Mouse (Mus musculus) limb, embryonic 15.5 days (tissue): Measurements from ENCODE around the gene Cdk11b. TPM values are rescaled to one million over a fixed set of nuclear protein-coding genes. Genes with fewer than 3 reads are reported as not detected.
A peak's percentile ranks its signal among the peaks of the same experiment; 100 is the strongest.

Source experiments
- ATAC-seq: fragments of 200-750 bp; cut with Nextera tagmentation; 2 replicates; pipeline ENCODE4 v1.8.0; 2017; ENCODE audit warnings: low read depth, moderate TSS enrichment; ENCODE audit not compliant: insufficient number of reproducible peaks, low FRiP score, low TSS enrichment
- H3K27ac ChIP-seq: fragments of 300-500 bp; sonication (generic); 2 replicates; pipeline ENCODE4 v1.5.1; 2015; ENCODE audit warnings: moderate library complexity, mild to moderate bottlenecking, inconsistent platforms
- H3K27me3 ChIP-seq: fragments of 300-500 bp; sonication (generic); 2 replicates; pipeline ENCODE4 v1.6.1; 2015; ENCODE audit warnings: inconsistent platforms
- H3K36me3 ChIP-seq: fragments of 300-500 bp; sonication (generic); 2 replicates; pipeline ENCODE4 v1.6.1; 2015; ENCODE audit warnings: inconsistent platforms
- H3K4me1 ChIP-seq: fragments of 300-500 bp; sonication (generic); 2 replicates; pipeline ENCODE4 v1.6.1; 2015; ENCODE audit warnings: inconsistent platforms
- H3K4me2 ChIP-seq: fragments of 300-500 bp; sonication (generic); 2 replicates; pipeline ENCODE4 v1.6.1; 2015; ENCODE audit warnings: mild to moderate bottlenecking, inconsistent platforms
- H3K4me3 ChIP-seq: fragments of 300-500 bp; sonication (generic); 2 replicates; pipeline ENCODE4 v1.5.1; 2015; ENCODE audit warnings: mild to moderate bottlenecking, inconsistent platforms
- H3K9ac ChIP-seq: fragments of 300-500 bp; sonication (generic); 2 replicates; pipeline ENCODE4 v1.6.1; 2015; ENCODE audit warnings: inconsistent platforms
- H3K9me3 ChIP-seq: fragments of 300-500 bp; sonication (generic); 2 replicates; pipeline ENCODE4 v1.6.1; 2016; ENCODE audit warnings: inconsistent platforms
- WGBS: fragments of 180-500 bp; shearing (Covaris S2); methylation state at CpG from one replicate; pipeline ENCODE4 v1.1.7; 2015; 5-methylcytosine and 5-hydroxymethylcytosine counted together
- polyA plus RNA-seq: library from polyadenylated mRNA; unstranded; fragments of >200 nt; fragmentation: Nextera tagmentation; extraction: Ambion mirVana; gene quantifications from 2 replicates; pipeline ENCODE4 v1.2.1, GENCODE M21; 2015

Gene Cdk11b
- 58.8 and 59.9 TPM in 2 replicates for polyA plus RNA-seq

- H3K9ac ChIP-seq = peak within 1 kb of the TSS; percentile 82
- H3K4me1 ChIP-seq = peaks cover 7% of the 10 kb centered on the region
- ATAC-seq = peak; percentile 100
- peak within 1 kb of the TSS; percentile 96 for H3K27ac ChIP-seq
- H3K36me3 ChIP-seq = peaks cover 49% of the 10 kb centered on the region
- H3K4me2 ChIP-seq = peak within 1 kb of the TSS; percentile 66
- no peaks in the 10 kb centered on the region for H3K27me3 ChIP-seq
- peak within 1 kb of the TSS; percentile 100 for H3K4me3 ChIP-seq
- WGBS = under 1% methylated on average over 83 of the region's 84 CpGs
- H3K9me3 ChIP-seq = no peaks in the 10 kb centered on the region
Observed at GRCm38 (mm10) chr4:155624338-155625291, at the start of gene Cdk11b. Gene Cdk11b (plus strand): TSS chr4:155624854.

- Histone ChIP-seq H3K4me1 (no peaks in the 10 kb centered on the region), H3K27me3 (no peaks in the 10 kb centered on the region)
- 86% methylated on average over 11 of the region's 11 CpGs for WGBS
Observed at GRCm38 (mm10) chr4:155574931-155575330, 49.7 kb upstream of the Cdk11b start.

GRCm38 (mm10) chr4:155575521-155575920 is 49.1 kb upstream of the Cdk11b start:
- Histone ChIP-seq H3K27me3 (no peaks in the 10 kb centered on the region), H3K9me3 (no peaks in the 10 kb centered on the region), H3K36me3 (peaks cover 44% of the 10 kb centered on the region), H3K4me2 (no peak overlapping the region), H3K4me3 (no peak overlapping the region), H3K9ac (no peak overlapping the region), H3K27ac (no peak overlapping the region), H3K4me1 (no peaks in the 10 kb centered on the region)
- WGBS = 89% methylated on average over 8 of the region's 8 CpGs
- ATAC-seq = no peak

More at GRCm38 (mm10) chr4:155574931-155575330, 49.7 kb upstream of the Cdk11b start:
- Histone ChIP-seq H3K36me3 (peaks cover 40% of the 10 kb centered on the region), H3K9me3 (no peaks in the 10 kb centered on the region), H3K27ac (no peak overlapping the region), H3K4me3 (no peak overlapping the region), H3K9ac (no peak overlapping the region), H3K4me2 (no peak overlapping the region)
- no peak for ATAC-seq

- no peak for ATAC-seq
- Histone ChIP-seq H3K4me3 (no peak overlapping the region), H3K36me3 (peaks cover 53% of the 10 kb centered on the region), H3K27ac (no peak overlapping the region), H3K4me1 (no peaks in the 10 kb centered on the region), H3K9me3 (no peaks in the 10 kb centered on the region), H3K9ac (no peak overlapping the region), H3K4me2 (no peak overlapping the region), H3K27me3 (no peaks in the 10 kb centered on the region)
- WGBS = 94% methylated on average over 9 of the region's 9 CpGs
Observed at GRCm38 (mm10) chr4:155577132-155577531, 47.5 kb upstream of the Cdk11b start.

GRCm38 (mm10) chr4:155577741-155578140 is 46.9 kb upstream of the Cdk11b start:
- Histone ChIP-seq H3K4me2 (no peak overlapping the region), H3K36me3 (peaks cover 59% of the 10 kb centered on the region), H3K27me3 (no peaks in the 10 kb centered on the region), H3K9me3 (no peaks in the 10 kb centered on the region), H3K27ac (no peak overlapping the region), H3K9ac (no peak overlapping the region), H3K4me1 (no peaks in the 10 kb centered on the region), H3K4me3 (no peak overlapping the region)
- no peak for ATAC-seq
- WGBS = 89% methylated on average over 5 of the region's 5 CpGs

- Histone ChIP-seq H3K9me3 (no peaks in the 10 kb centered on the region), H3K27me3 (no peaks in the 10 kb centered on the region), H3K4me3 (no peak overlapping the region), H3K36me3 (peaks cover 65% of the 10 kb centered on the region), H3K9ac (no peak overlapping the region), H3K4me2 (no peak overlapping the region), H3K27ac (no peak overlapping the region), H3K4me1 (no peaks in the 10 kb centered on the region)
- WGBS = 87% methylated on average over 7 of the region's 7 CpGs
- no peak for ATAC-seq
Observed at GRCm38 (mm10) chr4:155578336-155579125, 46.1 kb upstream of the Cdk11b start.

GRCm38 (mm10) chr4:155580420-155580819 is 44.2 kb upstream of the Cdk11b start:
- no peaks in the 10 kb centered on the region for H3K9me3 ChIP-seq
- no peak for ATAC-seq
- H3K4me2 ChIP-seq = no peak overlapping the region
- H3K27me3 ChIP-seq = no peaks in the 10 kb centered on the region
- H3K36me3 ChIP-seq = peaks cover 83% of the 10 kb centered on the region
- H3K4me3 ChIP-seq = no peak overlapping the region
- WGBS = 37% methylated on average over 1 of the region's 1 CpGs
- no peak overlapping the region for H3K9ac ChIP-seq
- no peak overlapping the region for H3K27ac ChIP-seq
- no peaks in the 10 kb centered on the region for H3K4me1 ChIP-seq

- 92% methylated on average over 6 of the region's 6 CpGs for WGBS
- Histone ChIP-seq H3K4me2 (no peak overlapping the region), H3K9me3 (no peaks in the 10 kb centered on the region), H3K27ac (no peak overlapping the region; the same call in 1 of the 2 replicates), H3K36me3 (peaks cover 89% of the 10 kb centered on the region), H3K4me1 (no peaks in the 10 kb centered on the region), H3K9ac (no peak overlapping the region), H3K27me3 (no peaks in the 10 kb centered on the region), H3K4me3 (no peak overlapping the region)
- ATAC-seq = no peak
Observed at GRCm38 (mm10) chr4:155582279-155582905, 42.3 kb upstream of the Cdk11b start.

GRCm38 (mm10) chr4:155589356-155589755 is 35.3 kb upstream of the Cdk11b start:
- H3K9ac ChIP-seq = no peak overlapping the region
- no peaks in the 10 kb centered on the region for H3K9me3 ChIP-seq
- WGBS = 91% methylated on average over 5 of the region's 5 CpGs
- H3K4me2 ChIP-seq = no peak overlapping the region
- H3K36me3 ChIP-seq = peaks cover 68% of the 10 kb centered on the region
- no peak overlapping the region for H3K4me3 ChIP-seq
- no peaks in the 10 kb centered on the region for H3K4me1 ChIP-seq
- H3K27me3 ChIP-seq = no peaks in the 10 kb centered on the region
- ATAC-seq = no peak
- no peak overlapping the region for H3K27ac ChIP-seq

GRCm38 (mm10) chr4:155591012-155591719 is 33.5 kb upstream of the Cdk11b start:
- H3K4me2 ChIP-seq = no peak overlapping the region
- 85% methylated on average over 7 of the region's 7 CpGs for WGBS
- no peak overlapping the region for H3K9ac ChIP-seq
- no peaks in the 10 kb centered on the region for H3K9me3 ChIP-seq
- peaks cover 50% of the 10 kb centered on the region for H3K36me3 ChIP-seq
- H3K4me3 ChIP-seq = no peak overlapping the region
- H3K27ac ChIP-seq = no peak overlapping the region
- ATAC-seq = no peak
- no peaks in the 10 kb centered on the region for H3K4me1 ChIP-seq
- no peaks in the 10 kb centered on the region for H3K27me3 ChIP-seq

GRCm38 (mm10) chr4:155593780-155594179 is 30.9 kb upstream of the Cdk11b start:
- no peak overlapping the region for H3K9ac ChIP-seq
- no peaks in the 10 kb centered on the region for H3K27me3 ChIP-seq
- no peaks in the 10 kb centered on the region for H3K9me3 ChIP-seq
- H3K4me1 ChIP-seq = 0 out of 2 replicates have a peak, but pooled peaks cover 1% of the 10 kb centered on the region
- no peak for ATAC-seq
- H3K36me3 ChIP-seq = peaks cover 24% of the 10 kb centered on the region
- WGBS = 55% methylated on average over 1 of the region's 1 CpGs
- H3K4me2 ChIP-seq = no peak overlapping the region
- H3K4me3 ChIP-seq = no peak overlapping the region
- no peak overlapping the region for H3K27ac ChIP-seq
